Mouse (Mus musculus) neural tube, postnatal 0 days (tissue): ENCODE results near the gene Chst3. TPM values are rescaled to one million over a fixed set of nuclear protein-coding genes. Genes with fewer than 3 reads are reported as not detected.

Experiments used
- microRNA-seq: library from miRNA; unstranded; fragments of <30 nt; microRNA quantifications from one replicate; pipeline ENCODE4, GENCODE M21; 2016
- polyA plus RNA-seq: library from polyadenylated mRNA; unstranded; fragments of >200 nt; fragmentation: Nextera tagmentation; extraction: Ambion mirVana; gene quantifications from 2 replicates; pipeline ENCODE4 v1.2.1, GENCODE M21; 2015

The Chst3 gene
- 1.6 and 1.7 TPM in 2 replicates for polyA plus RNA-seq

GRCm38 (mm10) chr10:60218591-60219499 is at the start of gene Chst3:
Gene Chst3, minus strand, starts transcription at chr10:60219260.

Small RNA genes within 50 kb of the gene (microRNA-seq; reads per million reads assigned to microRNA genes)
- not detected for gene Gm22117

Other genes with a start within 250 kb of the Chst3 start
- gene Ascc1, start 216.5 kb downstream of the Chst3 start, polyA plus RNA-seq, result 39.7 and 44.3 TPM in 2 replicates
- 112 and 130 TPM in 2 replicates for gene Anapc16, start 216.1 kb downstream of the Chst3 start, polyA plus RNA-seq
- 100.0 and 128 TPM in 2 replicates for gene Spock2, start 113.0 kb downstream of the Chst3 start, polyA plus RNA-seq
- gene Psap, start 58.4 kb upstream of the Chst3 start, polyA plus RNA-seq, result 280 and 288 TPM in 2 replicates
- gene Vsir, start 127.6 kb upstream of the Chst3 start, polyA plus RNA-seq, result 4.3 and 4.5 TPM in 2 replicates
- gene Gm17455, start 180.5 kb upstream of the Chst3 start, polyA plus RNA-seq, result 11.5 and 13.9 TPM in 2 replicates